Mouse (Mus musculus) thymus, adult 18-20 months (tissue): ENCODE data around the gene Prkcb.
"Not testable (repeated sequence)": the region's sequence is repeated elsewhere in the genome, so short reads cannot be mapped to it uniquely, and the experiment has no call there.

ENCODE experiments used
- DNase-seq, 2 experiments: peaks; one replicate each; pipeline ENCODE4 v3.0.0; 2022; ENCODE audit warnings: mixed read lengths in 2 of 2

Gene Prkcb

GRCm38 (mm10) chr7:122288605-122289242 is at the start of gene Prkcb:
Prkcb (plus strand) TSS chr7:122288751.
- DNase-seq, result peak; percentile 85 to 86

GRCm38 (mm10) chr7:122238939-122239338 is 49.6 kb upstream of the Prkcb start:
- no peak for DNase-seq

- DNase-seq, result no peak
Measured at GRCm38 (mm10) chr7:122240413-122241119, 48.0 kb upstream of the Prkcb start.

DNA sequence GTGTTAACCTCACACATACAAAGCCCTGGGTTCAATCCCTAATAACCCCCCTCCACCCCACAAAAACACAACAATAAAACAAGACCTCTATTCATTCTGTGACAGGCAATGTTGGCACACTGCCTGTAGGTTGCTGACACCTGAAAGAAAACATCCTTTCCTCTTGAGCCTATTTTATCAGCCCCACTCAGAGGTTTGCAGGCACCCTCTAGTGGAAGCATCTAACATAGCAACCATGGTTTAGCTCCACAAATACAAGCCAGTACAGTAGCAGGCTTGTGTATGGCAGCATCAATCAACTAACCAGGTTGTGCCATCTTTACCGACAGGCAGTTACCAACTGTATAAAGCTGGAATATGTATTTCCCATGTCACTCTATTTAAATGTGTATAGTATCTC is 46.3 kb upstream of the Prkcb start:
- peak in 1 of 2 experiments; percentile 42 for DNase-seq

DNA sequence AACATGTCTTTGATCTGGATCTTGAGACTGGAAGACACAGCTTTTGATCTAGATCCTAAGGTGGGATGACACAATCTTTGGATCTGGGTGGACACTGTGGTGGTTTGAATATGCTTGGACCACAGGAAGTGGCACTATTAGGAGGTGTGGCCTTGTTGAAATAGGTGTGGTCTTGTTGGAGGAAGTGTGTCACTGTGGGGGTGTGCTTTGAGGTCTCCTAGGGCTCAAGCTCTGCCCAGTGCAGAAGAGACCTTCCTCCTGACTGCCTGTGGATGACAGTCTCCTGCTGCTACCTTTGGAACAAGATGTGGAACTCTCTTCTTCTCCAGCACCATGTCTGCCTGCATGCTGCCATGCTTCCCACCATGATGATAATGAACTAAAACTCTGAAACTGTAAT is 45.8 kb upstream of the Prkcb start:
- not testable (repeated sequence) for DNase-seq

DNA sequence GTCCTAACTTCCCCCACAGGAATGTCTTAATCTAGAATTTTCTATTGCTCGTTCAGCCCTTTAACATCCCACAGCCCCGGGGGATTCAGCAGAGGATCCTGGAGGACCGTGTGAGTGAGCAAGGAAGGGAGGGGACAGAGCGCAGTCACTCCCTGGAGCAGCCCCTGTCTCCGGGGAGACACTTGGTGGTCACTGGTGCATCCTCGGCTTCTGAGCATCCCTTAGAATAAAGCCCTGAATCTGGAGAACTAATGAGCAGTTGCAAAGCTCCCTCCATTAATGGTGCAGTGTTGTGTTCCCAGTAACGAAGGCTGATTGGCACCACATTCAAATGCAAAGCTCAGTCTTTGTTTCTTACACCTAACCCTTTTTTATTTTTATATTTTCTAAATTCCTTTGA is 44.4 kb upstream of the Prkcb start:
- DNase-seq, result no peak

DNA sequence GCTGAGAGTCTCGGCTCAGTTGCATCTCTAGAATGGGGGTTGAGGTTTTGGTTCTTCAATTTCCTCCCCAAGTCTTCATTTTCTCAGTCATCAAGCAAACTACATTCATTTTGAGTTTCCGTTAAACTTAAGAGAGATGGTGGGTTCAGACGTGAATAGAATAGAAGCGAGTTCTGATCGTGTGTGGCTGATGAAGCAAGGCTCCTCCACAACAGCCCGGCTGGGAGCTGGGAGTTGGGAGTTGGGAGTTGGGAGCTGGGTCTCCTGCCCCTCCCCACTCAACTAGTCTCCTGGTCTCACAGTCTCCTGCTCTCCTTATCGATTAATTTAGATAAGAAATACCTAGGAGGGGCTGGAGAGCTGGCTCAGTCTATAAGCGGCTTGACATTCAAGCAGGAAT is 44.0 kb upstream of the Prkcb start:
- no peak for DNase-seq

DNA sequence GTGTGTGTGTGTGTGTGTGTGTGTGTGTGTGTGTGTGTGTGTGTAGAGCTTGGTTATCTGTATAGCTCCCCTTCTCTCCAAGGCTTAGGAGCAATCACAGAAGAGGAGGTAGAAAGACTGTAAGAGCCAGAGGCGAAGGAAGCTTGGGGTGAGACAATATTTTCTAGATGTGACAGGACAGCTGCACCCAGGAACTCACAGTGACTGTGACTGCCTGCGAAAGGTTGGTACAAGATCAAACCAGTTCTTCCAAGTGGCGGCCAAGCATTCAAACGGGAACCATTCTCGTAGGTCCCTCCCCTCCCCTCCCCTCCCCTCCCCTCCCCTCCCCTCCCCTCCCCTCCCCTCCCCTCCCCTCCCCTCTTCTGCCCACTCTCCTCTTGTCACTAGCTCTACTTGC is 42.6 kb upstream of the Prkcb start:
- DNase-seq, result no peak

- DNase-seq, result peak; percentile 18 to 49
Measured at GRCm38 (mm10) chr7:122247254-122247864, 41.2 kb upstream of the Prkcb start.

DNA sequence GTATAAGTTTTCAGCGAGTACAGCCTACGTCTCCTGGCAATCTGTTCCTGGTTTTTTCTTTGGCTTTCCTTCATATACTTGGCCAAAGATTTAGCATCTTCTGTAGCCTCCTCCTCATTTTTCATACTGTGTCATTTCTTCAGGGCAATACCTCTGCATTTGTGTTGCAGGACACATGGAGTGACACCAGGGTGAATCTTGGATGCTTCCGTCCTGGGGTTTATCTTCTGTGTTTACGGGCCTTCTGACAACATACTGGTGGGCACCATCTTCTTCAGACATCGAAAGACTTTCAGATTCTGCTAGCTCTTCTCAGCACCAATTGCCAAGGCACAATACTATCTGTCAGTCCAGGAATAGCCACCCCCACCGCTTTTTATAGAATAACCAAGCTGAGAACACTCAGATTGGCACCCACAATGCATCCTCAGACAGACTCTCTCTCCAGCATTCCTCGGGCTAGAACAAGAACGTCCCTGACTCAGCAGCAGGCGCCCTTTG is 39.2 kb upstream of the Prkcb start:
- DNase-seq, result no peak

GRCm38 (mm10) chr7:122251197-122252011 is 37.1 kb upstream of the Prkcb start:
- peak; percentile 72 to 81 for DNase-seq

DNA sequence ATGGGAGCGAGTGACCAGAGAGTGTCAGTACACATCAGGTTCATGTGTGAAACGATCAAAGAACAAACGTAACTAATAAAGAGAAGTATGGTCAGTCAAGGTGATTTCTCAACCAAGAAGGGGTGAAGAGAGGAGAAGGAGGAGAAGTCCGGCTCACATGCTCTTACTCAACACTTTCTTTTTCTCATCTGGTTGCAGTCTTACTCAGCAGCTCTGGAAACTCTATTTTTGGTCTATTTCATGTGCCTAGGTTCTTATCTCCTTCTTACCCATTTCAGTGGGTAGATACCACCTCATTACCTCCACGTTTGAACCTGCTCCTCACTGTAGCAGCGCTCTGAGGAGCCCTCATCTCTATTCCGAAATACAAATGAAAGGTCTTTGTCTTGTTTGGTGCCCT is 31.8 kb upstream of the Prkcb start:
- no peak for DNase-seq

- DNase-seq, result no peak
Measured at GRCm38 (mm10) chr7:122258521-122258920, 30.0 kb upstream of the Prkcb start.

DNA sequence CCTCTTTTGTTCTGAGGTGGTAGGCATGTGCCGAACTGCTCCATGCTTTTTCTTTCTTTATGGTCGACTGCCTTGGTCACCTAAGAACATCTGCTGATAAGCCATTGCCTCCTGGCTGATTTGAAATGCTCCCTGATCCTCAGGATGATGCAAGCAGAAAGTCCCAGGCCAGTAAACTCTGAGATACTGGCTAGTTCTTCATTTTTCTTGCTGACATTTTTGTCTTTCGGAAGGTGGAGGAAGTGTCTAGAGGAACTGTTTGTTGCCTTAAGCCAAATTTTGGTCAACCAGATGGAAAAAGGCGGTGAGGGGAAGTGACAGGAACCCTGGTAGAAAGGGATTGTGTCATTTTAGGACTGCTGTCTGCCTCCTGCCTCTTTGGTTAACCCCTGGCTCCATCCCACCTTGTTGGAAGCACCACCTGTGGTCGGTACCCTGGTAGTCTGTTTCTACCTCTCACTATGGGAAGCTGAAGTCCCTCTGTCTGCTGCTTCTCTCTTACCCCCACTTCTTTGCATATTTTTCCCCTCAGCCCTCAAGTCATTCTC is 28.4 kb upstream of the Prkcb start:
- no peak for DNase-seq

DNA sequence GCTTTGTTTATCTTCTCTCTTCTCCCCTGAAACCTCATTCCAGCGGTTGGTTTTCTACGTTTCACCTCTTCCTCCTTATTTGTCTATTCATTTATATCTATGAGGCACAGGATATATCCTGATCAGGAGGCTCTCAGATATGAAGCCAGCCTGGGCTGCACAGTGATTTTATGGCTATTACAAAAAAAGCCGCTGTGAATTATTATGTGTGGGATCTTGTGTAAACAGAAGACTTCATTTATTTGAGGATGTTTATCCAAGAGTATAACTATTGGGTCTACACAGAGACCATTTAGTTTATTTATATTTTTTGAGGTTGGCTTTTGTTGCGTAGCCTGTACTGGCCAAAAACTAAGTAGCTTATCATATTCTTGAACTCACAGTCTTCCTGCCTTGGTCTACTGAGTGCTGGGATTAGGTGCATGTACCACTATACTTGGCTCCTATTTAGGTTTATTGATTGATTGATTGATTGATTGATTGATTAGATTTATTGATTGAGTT is 19.5 kb upstream of the Prkcb start:
- no peak for DNase-seq

GRCm38 (mm10) chr7:122272334-122272733 is 16.2 kb upstream of the Prkcb start:
- DNase-seq, result no peak

- DNase-seq, result no peak
Measured at GRCm38 (mm10) chr7:122279580-122279979, 9.0 kb upstream of the Prkcb start.

GRCm38 (mm10) chr7:122280334-122280733 is 8.2 kb upstream of the Prkcb start:
- no peak for DNase-seq

DNA sequence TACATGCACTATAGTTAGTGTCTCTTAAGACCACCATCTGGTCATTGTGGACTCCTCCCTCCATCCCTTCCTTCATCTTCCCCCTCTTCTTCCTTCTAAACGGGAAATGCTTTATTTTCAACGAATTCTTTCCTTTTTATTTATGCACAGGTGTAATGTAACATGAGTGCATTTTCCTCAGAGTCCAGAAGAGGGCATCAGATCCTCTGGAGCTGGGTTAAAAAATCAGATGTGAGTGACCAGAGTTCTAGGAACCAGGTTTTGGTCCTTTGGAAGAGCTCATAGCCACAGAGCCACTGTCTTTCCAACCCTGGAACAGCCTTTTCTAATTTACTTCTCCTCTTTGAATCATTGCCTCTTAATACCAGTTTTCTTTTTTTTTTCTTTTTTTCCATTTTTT is 6.0 kb upstream of the Prkcb start:
- DNase-seq, result no peak

DNA sequence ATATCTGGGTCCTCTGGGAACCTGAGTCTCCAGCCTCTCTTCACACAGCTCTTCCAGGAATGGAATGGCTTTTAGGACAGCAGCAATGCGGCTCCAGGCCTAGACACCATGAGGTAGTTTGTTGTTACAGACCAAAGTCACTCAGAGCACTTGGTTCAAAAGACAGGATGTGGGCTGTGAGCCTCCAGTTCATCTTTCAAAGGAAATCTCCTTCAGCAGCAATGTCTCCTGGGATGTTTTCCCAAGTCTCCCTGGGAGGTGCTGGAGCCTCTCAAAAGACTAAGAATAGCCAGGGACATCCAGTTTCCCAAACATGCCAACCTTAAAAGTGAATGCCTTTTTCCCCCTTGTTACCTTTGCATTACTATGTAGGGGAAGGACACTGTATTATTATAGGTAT is 1.3 kb upstream of the Prkcb start:
- DNase-seq, result peak in 1 of 2 experiments; percentile 48

DNA sequence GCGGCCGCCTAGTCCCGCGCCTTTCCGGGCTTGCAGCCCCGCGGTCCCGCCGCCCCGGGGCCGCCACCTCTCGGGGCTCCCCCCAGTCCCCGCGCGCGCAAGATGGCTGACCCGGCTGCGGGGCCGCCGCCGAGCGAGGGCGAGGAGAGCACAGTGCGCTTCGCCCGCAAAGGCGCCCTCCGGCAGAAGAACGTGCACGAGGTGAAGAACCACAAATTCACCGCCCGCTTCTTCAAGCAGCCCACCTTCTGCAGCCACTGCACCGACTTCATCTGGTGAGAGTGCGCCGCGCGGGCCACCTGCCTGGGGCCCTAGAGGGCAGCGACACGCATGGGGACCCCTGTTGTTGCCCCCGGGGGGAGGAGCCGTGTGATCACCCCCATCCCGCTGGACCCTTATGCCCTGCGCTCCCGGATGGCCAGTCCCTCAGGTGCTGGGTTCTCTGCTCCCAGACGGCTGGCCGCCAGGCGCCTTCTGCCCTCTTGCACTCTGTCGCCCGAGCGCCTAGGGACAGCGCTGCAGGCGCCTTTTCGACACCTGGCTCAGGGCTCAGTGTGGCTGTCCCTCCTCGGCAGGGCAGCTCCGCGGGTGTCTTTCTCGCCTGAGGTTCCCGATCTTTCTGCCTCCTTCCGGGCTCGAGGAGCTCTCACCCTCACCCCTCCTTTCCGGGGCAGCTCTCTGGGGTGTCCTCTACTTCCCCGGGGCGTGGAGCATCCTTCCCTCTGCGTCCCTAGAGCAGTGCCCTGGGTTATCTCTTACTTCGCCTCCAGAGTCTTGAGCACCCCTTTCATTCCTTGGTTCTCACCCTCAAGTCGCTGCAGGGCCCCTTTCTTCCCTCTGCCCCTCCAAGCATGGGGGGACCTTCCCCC is 926 bp downstream of the Prkcb start:
- DNase-seq, result peak; percentile 66 to 74

DNA sequence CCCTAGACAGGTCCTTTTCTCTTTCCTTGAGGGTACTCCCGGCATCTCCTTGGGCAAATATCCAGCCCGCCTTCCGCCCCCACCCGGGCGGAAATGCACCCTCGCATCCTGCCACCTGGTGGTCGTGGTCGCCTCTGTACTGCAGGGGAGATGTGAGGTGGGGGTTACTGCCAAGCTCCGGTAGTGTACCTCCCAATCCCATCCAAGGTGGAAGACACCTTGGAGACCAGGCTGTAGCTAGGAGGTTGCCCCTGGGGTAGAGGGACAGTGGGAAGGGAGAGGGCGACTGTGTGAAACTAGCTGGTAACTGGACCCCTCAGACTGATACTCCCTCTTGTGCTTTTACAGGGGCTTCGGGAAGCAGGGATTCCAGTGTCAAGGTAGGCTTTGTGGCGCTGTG is 1.6 kb downstream of the Prkcb start:
- DNase-seq, result peak; percentile 73 to 81
